Mouse (Mus musculus) gastrocnemius, postnatal 14 days (tissue): ENCODE data around the gene Mfge8. TPM values are rescaled to one million over a fixed set of nuclear protein-coding genes. Genes with fewer than 3 reads are reported as not detected.

Experiments
- DNase-seq: peaks from one replicate; pipeline ENCODE4 v3.0.0; 2021; ENCODE audit warnings: mixed read lengths
- intact Hi-C: fragments of 180-260 bp; cut with DNase I; formaldehyde crosslinking; loops from one replicate; pipeline ENCODE4 v1.15.1; 2025; ENCODE audit warnings: low total_unique reads
- long read RNA-seq, 2 experiments: library from polyadenylated mRNA; stranded (forward); transcript quantifications; one replicate each; pipeline ENCODE4 v2.0.0; 2021
- total RNA-seq, 2 experiments: library from RNA; stranded (reverse); gene quantifications; 2 replicates each; pipeline ENCODE4 v1.2.3; 2021

The Mfge8 gene
- 10 to 100 TPM; 67.9 to 70.7 TPM for total RNA-seq
- long read RNA-seq, experiment 1, transcript Mfge8-202 (9 exons, 2,008 nt) = major isoform, 99 of 123 reads
- long read RNA-seq, experiment 1, transcript Mfge8-209 (6 exons, 2,330 nt) = minor isoform, 5 of 123 reads
- long read RNA-seq, experiment 1, transcript Mfge8-201 (10 exons, 2,125 nt) = minor isoform, 12 of 123 reads
- long read RNA-seq, experiment 1, partial matches to known transcripts = 4 of 123 reads
- long read RNA-seq, experiment 1, other reads (novel, unspliced or antisense) = 3 of 123 reads
- long read RNA-seq, experiment 2, transcript Mfge8-201 (10 exons, 2,125 nt) = minor isoform, 13 of 126 reads
- long read RNA-seq, experiment 2, transcript Mfge8-202 (9 exons, 2,008 nt) = major isoform, 103 of 126 reads
- long read RNA-seq, experiment 2, partial matches to known transcripts = 3 of 126 reads
- long read RNA-seq, experiment 2, other reads (novel, unspliced or antisense) = 5 of 126 reads

DNA sequence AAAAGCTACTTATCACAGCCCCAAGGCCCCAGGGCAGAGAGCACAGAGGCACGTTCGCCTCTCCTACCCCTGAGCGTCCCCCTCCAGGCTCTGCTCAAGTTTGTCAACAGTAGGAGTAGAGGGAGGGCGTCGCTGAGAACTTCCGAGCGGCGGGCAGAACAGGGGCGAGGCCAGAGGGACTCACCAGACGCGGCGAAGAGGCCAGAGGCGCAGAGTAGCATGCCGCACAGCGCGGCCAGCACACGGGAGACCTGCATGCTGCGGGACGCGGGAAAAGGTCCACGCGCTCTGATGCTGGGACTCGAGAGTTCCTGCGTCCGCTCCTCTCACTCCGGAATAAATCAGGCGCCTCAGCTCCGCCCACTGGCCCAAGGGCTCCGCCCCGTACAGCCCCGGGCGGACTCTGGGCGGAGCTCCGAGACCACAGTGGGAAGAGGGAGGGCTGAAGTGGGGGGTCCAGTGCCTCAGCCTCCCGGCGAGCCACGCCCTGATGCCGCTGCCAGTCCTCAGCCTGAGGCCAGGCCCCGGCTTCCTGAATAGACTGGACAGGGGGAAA lies at the start of gene Mfge8:
Gene Mfge8, minus strand, starts transcription at position 350 of the 556 bp plus-strand sequence.
- intact Hi-C loops = no loop called here
- DNase-seq = peak; percentile 91

DNA sequence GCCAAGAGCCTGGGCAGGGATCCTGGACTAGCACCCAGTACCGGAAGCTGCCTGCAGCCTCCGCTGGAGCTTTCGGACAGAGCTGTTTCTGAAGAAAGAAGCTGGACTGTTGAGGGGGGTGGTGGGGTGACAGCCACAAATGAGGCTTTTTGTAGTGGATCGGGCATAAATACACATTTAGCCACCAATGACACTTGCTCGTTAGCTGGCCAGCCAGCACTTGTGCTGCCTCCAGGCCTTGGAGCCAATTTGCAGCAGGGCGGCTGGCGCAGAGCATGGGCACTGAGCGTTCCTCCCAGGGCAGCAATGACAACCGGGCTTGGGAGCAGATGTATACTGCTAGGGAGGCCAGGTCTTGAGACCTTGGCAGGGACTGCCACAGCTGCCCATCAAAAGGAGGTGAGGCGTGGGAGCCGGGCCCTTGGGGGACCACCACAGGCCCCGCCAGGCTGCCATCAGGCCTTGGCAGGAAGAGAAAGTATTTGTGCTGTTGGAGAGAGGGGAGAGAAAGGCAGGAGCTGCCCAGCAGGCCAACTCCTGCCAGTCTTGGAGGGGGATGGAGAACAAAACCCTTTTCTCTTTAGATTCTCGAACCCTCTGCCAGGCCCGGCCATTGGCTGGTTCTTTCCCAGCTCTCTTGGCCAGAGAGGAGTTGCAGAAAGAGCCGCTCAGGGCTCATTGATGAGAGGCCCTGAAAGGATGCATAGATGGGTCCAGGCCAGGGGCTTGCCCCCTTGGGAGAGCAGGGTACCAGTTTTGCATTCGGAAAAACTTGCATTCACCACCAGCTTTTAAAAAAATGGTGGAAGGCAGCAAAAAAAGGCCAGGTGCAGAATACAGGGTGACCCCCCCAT lies 45.9 kb upstream of the Mfge8 start:
- intact Hi-C loops = loop anchor here (2.0 kb wide), 1 partner anchor 20 kb away; no protein-coding TSS in a partner anchor
- DNase-seq = peak; percentile 8

DNA sequence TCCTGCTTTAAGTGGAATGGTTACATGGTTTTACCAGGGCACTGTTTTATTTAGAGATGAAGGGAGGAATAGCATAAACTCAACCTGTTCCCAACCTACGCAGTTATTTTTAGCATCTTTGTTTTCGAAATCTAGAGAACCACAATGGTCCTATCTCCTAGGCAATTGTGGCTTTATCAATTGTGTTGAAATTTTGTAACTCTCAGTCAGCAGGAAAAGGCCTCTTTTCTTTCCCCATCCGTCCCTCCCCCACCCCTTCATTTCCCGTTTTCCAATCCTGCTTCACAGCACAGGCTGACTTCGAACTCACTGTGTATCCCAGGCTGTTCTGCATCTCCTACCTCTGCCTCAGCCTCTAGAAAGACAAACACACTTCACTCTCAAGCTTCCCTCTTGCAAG lies 45.1 kb upstream of the Mfge8 start:
- intact Hi-C loops = loop anchor here (2.0 kb wide), 1 partner anchor 19 kb away; no protein-coding TSS in a partner anchor
- DNase-seq = no peak

DNA sequence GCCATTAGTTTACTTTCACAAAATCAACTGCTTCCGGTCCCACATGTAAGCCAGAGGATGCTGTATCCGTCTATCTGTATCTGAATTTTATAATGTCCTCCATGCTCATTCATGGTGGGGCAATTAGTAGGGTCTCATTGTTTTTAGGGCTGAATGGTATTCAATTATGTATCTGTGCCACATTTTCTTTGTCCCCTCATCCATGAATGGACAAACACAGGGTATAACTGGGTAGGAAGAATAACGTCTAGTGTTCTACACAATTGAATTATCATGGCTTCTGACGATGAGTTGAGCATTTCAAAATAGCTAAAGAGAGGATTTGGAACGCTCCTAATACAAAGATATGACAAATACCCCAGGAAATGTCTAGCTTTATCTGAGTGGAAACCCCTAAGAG lies 42.6 kb upstream of the Mfge8 start:
- no peak for DNase-seq

DNA sequence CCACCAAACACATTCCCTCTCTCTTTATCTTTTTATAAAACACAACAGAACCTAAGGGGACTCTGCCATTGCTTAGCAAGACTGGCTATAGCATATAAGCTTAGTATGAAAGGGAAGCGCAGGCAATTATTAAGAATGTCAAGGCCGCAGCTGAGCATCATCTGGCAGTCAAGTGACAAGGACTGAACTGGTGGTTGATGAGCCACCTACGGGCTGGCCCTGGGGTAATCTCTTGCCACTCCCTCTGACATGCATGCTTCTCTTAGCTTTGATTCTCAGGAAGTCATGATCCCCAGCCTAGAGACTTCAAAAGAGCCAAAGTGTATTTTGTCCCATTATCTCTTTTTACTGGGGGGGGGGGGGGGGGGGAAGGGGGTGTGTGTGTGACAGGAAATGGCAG lies 41.7 kb upstream of the Mfge8 start:
- intact Hi-C loops = no loop called here
- no peak for DNase-seq

More for the DNA sequence above, 42.6 kb upstream of the Mfge8 start:
- intact Hi-C loops = no loop called here

DNA sequence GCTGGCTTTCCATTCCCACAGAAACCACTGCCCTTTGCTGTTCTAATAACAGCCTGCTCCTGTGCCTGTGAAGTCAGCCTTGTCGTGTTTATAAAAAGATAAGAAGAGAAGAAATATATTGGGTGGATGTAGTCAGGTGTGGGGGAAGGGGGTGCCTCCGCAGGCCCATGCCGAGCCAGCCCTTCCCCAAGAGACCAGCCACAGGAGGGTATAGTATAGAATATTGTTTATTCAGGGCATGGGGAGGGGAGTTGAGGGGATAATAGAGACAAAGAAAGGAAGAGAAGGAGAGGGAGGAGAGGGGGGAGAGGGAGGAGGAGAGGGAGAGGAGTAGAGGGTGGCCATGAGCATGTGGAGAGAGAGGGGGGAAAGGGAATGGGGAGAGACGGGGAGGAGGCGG lies 40.4 kb upstream of the Mfge8 start:
- intact Hi-C loops = no loop called here
- DNase-seq = no peak

DNA sequence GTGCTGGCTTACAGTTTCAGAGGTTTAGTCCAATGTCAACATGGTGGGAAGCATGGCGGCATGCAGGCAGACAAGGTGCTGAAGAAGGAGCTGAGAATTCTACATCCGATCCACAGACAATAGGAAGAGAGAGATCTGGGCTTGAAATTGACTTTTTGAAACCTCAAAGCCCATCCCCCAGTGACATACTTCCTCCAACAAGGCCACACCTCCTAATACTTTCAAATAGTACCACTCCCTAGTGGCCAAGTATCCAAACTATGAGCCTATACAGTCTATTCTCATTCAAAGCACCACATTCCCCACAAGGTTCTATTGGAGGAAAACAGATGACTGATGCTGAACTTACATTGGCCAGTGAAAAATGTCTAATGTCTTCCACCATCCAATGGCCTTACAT lies 38.7 kb upstream of the Mfge8 start:
- intact Hi-C loops = no loop called here
- no peak for DNase-seq

DNA sequence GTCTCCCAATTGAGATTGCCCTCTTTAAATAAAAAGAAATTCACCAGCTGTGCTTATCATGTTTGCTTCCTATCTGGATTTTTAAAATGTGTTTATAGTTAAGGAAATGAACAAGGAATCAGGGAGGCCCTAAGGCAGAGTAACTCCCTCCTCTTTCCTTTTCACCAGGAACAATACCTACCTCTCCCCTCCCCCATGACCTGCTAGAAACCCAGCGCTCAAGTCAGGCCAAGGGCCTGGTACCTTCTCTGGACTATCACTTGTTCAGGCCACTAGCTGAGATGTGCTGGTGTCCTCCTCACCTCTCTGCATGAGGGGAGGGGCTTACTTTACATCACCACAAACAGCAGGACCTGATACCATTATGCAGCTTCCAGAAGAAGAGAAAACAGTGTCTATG lies 34.6 kb upstream of the Mfge8 start:
- intact Hi-C loops = no loop called here
- DNase-seq = no peak

DNA sequence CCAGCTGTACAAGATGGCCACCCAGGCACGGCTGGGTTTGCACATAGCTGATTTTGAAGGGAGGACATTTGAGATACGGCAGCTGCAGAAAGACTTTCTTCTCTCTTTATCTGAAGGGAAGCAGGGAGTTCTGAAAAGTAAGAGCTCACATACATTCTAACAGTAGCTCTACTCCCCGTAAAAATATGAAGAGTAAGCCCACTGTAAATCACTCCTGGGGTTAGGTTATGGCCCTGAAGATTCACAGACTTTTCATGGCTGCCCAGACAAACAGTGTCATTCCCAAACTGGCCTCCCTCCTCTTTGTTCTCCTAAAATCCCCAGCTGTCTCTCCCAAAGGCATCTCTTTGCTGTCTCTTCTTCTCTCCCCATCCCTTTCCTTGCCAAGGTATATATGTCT lies 24.9 kb upstream of the Mfge8 start:
- no peak for DNase-seq

DNA sequence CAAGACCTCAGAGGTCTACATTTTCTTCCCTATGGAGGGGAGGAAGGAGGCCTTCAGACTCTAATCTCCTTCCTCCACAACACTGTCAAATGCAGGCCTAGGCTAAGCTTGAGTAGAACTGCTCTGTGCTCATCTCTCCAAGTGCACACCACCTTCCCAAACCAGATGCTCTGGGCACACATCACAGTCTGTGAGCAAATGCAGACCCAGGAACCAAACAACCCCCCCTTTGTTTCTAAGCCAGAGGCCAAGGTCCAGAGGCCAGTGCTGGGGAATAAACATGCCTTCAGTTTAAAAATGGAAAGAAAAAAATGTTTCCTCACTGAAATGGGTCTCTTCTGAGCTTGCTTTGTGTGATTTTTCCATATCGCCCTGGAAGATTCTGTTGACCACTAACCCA lies 22.9 kb upstream of the Mfge8 start:
- no peak for DNase-seq
- intact Hi-C loops = no loop called here

More for the DNA sequence above, 24.9 kb upstream of the Mfge8 start:
- intact Hi-C loops = loop anchor here (2.0 kb wide), 1 partner anchor 21 kb away; no protein-coding TSS in a partner anchor

DNA sequence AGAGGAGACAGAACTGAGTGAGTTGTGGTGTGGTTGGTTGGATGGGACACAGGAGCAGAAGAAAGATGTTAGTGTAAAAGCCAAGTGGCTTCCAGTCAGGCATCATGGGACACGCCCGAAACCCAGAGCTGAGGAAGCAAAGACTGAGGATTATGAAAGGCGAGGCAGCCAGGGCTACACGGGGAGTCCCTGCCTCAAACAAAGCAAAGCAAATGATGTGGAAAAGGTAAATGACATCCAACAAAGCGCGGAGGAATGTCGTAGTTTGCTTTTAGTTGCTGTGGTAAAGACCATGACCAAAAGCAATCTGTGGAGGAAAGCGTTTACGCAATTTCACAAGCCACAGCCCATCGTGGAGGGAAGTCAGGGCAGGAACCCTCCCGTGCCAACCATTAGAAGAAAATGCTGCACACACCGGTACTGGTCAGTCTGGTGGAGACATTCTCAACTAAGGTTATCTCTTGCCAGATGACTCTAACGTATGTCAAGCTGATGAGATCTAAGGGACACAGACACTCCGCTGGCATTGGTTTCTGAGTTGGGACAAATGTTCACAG lies 18.2 kb upstream of the Mfge8 start:
- intact Hi-C loops = no loop called here
- no peak for DNase-seq

DNA sequence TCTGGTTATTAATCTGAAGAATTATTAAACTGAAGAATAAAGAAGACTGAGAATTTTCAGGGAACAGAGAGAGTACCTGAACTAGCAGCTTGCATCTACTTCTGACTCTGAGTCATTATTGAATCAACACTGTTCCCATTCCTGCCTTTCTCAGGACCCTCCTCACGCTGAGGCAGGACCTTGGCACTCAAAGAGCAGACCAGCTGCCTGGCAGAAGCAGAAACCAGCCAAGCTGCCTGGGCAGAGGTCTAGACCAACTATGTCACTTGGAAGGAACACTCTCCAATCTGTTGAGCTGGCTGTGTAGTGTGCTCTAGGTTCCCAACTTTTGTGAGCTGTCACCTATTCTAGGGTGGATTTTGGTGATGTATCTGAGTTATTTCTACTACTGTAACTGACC lies 10.5 kb upstream of the Mfge8 start:
- intact Hi-C loops = no loop called here
- DNase-seq = no peak

DNA sequence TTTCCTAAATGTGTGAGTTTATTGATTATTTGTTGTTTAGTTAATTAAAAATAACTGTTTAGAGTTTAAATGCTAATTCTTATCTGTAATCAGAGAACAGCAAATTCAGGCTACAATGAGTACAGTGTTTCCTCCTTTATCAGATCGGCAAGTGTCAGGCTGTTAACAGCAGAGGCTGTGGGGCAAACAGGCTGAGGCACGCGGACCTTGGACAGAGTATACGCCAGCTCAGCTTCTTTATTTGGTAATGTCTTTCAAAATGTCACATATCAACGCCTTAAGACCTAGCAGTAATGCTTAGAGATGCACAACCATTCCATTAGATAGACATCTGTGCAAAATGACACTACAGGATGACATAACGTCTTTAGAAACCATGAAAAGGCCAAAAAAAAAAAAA lies 662 bp upstream of the Mfge8 start:
- intact Hi-C loops = no loop called here
- DNase-seq = no peak

DNA sequence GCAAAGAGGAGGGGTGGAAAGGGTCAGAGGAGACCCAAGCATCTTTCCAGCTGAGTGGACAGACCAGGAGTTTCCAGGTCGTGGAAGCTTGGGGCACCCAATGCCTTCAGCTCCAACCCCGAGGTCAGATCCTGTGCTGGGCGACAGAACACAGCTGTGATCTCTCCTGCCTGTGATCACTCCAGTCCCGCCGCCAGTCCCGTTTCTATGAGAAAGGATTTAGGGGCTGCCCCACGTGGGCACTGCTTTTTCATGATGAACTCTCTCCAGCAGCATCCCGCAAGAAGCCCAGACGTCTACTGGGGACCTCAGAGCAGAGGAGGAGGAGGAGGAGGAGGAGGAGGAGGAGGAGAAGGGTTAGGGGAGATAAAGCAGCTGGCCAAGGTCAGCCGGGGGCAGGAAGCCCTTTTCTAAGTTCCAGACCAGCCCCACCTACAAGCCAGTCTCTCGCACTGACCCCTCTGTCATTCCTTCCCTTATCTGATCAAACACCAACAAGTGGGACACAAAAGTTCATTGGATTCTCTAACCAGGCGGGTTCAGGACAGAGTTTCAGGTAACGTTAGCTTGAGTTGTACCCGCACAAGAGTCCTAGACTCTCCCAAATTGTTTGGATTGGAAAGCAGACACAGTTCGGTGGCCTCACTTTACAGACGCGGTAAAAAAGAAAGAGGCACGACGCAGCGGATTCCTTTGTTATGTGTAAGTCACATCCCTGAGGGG lies 768 bp downstream of the Mfge8 start:
- no peak for DNase-seq
- intact Hi-C loops = no loop called here

DNA sequence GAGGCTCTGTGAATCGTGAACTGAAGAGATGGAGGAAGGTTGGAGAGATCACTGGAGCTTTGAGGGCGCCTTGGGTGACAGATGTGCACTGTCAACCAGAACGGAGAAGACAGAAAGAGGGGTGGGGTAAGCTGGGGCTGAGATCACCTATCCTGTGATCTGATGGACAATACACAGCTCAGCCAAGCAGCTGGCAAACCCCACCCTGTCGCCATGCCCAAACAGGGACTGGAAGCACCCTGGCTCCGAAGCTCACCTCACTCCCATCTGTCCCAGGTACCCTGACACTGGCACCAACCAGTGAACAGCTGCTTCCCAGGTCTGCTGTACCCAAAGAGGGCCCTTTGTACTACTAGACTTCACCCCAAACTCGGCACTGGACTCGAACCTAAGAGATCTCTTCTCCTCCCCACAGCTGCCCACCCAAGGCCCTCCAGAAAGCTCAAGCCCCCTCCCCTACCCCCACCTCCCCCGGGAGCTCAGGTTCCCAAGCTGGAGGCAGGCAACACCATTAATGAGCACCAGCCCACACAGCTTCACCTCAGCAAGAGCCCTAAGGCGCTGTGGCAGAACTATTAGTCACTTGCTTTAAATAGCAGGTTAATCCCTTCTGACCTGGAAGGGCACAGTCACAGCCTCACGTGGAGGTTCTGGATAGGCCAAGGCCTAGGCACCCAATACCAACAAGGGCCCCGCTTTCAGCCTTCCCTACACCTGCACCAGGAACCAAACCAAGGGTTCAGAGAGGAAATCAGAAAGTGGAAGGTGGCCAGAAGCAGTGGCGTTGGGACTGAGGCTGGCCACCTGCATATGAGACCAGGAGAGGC lies 1.6 kb downstream of the Mfge8 start:
- peak; percentile 29 for DNase-seq
- intact Hi-C loops = no loop called here

DNA sequence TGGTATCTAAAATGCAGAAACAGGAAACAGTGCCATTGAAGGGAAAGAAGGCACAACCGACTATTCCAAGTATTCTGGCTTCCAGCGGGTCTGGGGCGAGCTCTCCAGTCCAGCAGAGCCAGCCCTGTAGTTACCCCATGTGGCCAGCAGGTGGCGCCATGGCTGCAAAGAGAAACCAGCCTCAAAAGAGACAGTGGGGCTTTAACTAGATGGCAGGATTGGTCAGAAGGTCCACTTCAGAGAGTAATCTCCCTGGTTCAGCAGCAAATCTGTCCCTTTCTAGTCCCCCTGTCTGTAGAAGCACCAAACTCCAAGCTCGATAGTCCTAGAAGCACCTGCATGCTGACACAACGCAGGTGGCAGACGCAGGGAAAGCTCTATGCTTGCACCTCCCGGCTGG lies 8.0 kb downstream of the Mfge8 start:
- DNase-seq = peak; percentile 76
- intact Hi-C loops = loop anchor here (5.0 kb wide), 1 partner anchor 206 kb away; no protein-coding TSS in a partner anchor

DNA sequence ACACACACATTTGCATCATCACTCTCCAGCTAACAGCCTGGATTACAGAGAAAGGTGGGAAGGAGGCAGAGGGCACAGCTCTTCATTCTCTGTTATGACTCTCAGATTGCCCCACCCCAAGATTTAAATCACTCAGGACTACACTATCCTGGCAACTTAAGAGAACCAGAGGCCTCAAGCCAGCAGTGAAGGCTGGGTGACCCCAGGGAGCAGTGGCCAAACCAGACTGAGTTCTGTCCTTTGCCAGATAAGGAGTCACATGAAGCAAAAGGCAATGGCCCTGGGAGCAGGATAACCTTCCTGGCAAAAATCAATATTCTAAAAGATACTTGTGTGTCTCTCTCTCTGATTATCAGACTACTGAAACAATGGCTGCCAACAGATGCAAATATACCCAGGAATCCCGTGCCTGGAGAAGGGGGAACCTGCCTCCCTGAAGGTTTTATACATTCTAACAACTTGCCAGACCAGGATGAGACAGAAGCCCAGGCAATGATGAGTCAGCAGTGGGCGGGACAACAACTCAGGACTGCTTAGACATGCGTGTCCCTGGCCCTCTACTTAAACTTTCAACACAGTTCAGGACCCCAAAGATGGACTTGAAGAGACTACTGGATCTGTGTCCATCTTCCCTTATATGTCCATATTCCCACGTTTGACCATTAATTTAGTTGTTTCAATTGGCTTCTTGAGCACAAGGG lies 8.8 kb downstream of the Mfge8 start:
- intact Hi-C loops = loop anchor here (5.0 kb wide), 1 partner anchor 207 kb away; no protein-coding TSS in a partner anchor
- DNase-seq = no peak
